Mouse (Mus musculus): ENCODE data around the gene Tubgcp2. TPM values are rescaled to one million over a fixed set of nuclear protein-coding genes. Genes with fewer than 3 reads are reported as not detected.

Gene Tubgcp2
- total RNA-seq, 2 experiments from 2014 or later = 34.1 to 35.4 TPM

GRCm38 (mm10) chr7:139984505-139984904 is 52.0 kb downstream of the Tubgcp2 start:
- no peak for DNase-seq (ENCODE audit: low spot score in 2 of 2)

GRCm38 (mm10) chr7:139982058-139982457 is 54.4 kb downstream of the Tubgcp2 start:
- no peak for DNase-seq (ENCODE audit: low spot score in 2 of 2)

GRCm38 (mm10) chr7:139980778-139981177 is 55.7 kb downstream of the Tubgcp2 start:
- DNase-seq (ENCODE audit: low spot score in 2 of 2) = no peak

- peak; percentile 23 to 30 for DNase-seq (ENCODE audit: low spot score in 2 of 2)
Observed at GRCm38 (mm10) chr7:139979011-139979719, 57.3 kb downstream of the Tubgcp2 start.

GRCm38 (mm10) chr7:139978278-139978892 is 58.1 kb downstream of the Tubgcp2 start, which contains the start of gene 6430531B16Rik:
6430531B16Rik (minus strand) TSS chr7:139978755.
- peak; percentile 92 to 94 for DNase-seq (ENCODE audit: low spot score in 2 of 2)

GRCm38 (mm10) chr7:139975471-139975870 is 61.0 kb downstream of the Tubgcp2 start:
- no peak for DNase-seq (ENCODE audit: low spot score in 2 of 2)

- no peak for DNase-seq (ENCODE audit: low spot score in 2 of 2)
Observed at GRCm38 (mm10) chr7:139974307-139974706, 62.2 kb downstream of the Tubgcp2 start.

- no peak for DNase-seq (ENCODE audit: low spot score in 2 of 2)
Observed at GRCm38 (mm10) chr7:139972923-139973331, 63.5 kb downstream of the Tubgcp2 start.

GRCm38 (mm10) chr7:139971436-139971835 is 65.0 kb downstream of the Tubgcp2 start:
- DNase-seq (ENCODE audit: low spot score in 2 of 2) = no peak

- DNase-seq (ENCODE audit: low spot score in 2 of 2) = no peak
Observed at GRCm38 (mm10) chr7:139970979-139971378, 65.5 kb downstream of the Tubgcp2 start.

GRCm38 (mm10) chr7:139970216-139970919 is 66.1 kb downstream of the Tubgcp2 start:
- no peak for DNase-seq (ENCODE audit: low spot score in 2 of 2)

- DNase-seq (ENCODE audit: low spot score in 2 of 2) = peak; percentile 72 to 96
Observed at GRCm38 (mm10) chr7:139969348-139970130, 66.9 kb downstream of the Tubgcp2 start.

- DNase-seq (ENCODE audit: low spot score in 2 of 2) = no peak
Observed at GRCm38 (mm10) chr7:139968428-139968827, 68.0 kb downstream of the Tubgcp2 start.

GRCm38 (mm10) chr7:139967175-139967574 is 69.3 kb downstream of the Tubgcp2 start:
- DNase-seq (ENCODE audit: low spot score in 2 of 2) = no peak

- no peak for DNase-seq (ENCODE audit: low spot score in 2 of 2)
Observed at GRCm38 (mm10) chr7:139963814-139964213, 72.7 kb downstream of the Tubgcp2 start.

- no peak for DNase-seq (ENCODE audit: low spot score in 2 of 2)
Observed at GRCm38 (mm10) chr7:139961141-139961540, 75.3 kb downstream of the Tubgcp2 start.

GRCm38 (mm10) chr7:139957958-139958357 is 78.5 kb downstream of the Tubgcp2 start:
- DNase-seq (ENCODE audit: low spot score in 2 of 2) = no peak

- no peak for DNase-seq (ENCODE audit: low spot score in 2 of 2)
Observed at GRCm38 (mm10) chr7:139957437-139957836, 79.0 kb downstream of the Tubgcp2 start.

GRCm38 (mm10) chr7:139956658-139957057 is 79.8 kb downstream of the Tubgcp2 start:
- no peak for DNase-seq (ENCODE audit: low spot score in 2 of 2)

GRCm38 (mm10) chr7:139955505-139955904 is 81.0 kb downstream of the Tubgcp2 start:
- no peak for DNase-seq (ENCODE audit: low spot score in 2 of 2)

GRCm38 (mm10) chr7:139951991-139952633 is 84.4 kb downstream of the Tubgcp2 start:
- no peak for DNase-seq (ENCODE audit: low spot score in 2 of 2)

Data from layer of hippocampus, adult 18-20 months (tissue).